Mouse (Mus musculus): ENCODE results near the gene Jak1. TPM values are rescaled to one million over a fixed set of nuclear protein-coding genes. Genes with fewer than 3 reads are reported as not detected.

Gene Jak1
- total RNA-seq (2021): 100 to 1,000 TPM; 125 to 129 TPM
- long read RNA-seq, experiment 1, full-length matches to known transcripts: 61 of 101 reads
- long read RNA-seq, experiment 1, partial matches to known transcripts: 25 of 101 reads
- long read RNA-seq, experiment 1, other reads (novel, unspliced or antisense): 15 of 101 reads
- long read RNA-seq, experiment 2, full-length matches to known transcripts: 43 of 68 reads
- long read RNA-seq, experiment 2, partial matches to known transcripts: 18 of 68 reads
- long read RNA-seq, experiment 2, other reads (novel, unspliced or antisense): 7 of 68 reads

- DNase-seq (ENCODE audit: low spot score in 2 of 2): peak; percentile 96 to 97
Observed at GRCm38 (mm10) chr4:101264741-101265513, at the start of gene Jak1. Gene Jak1 (minus strand): TSS chr4:101265282.

- no peak for DNase-seq (ENCODE audit: low spot score in 2 of 2)
Observed at GRCm38 (mm10) chr4:101312055-101312454, 47.0 kb upstream of the Jak1 start.

- DNase-seq (ENCODE audit: low spot score in 2 of 2): no peak
Observed at GRCm38 (mm10) chr4:101308166-101308565, 43.1 kb upstream of the Jak1 start.

GRCm38 (mm10) chr4:101307286-101307685 lies 42.2 kb upstream of the Jak1 start:
- DNase-seq (ENCODE audit: low spot score in 2 of 2): no peak

- DNase-seq (ENCODE audit: low spot score in 2 of 2): no peak
Observed at GRCm38 (mm10) chr4:101306132-101306915, 41.2 kb upstream of the Jak1 start.

GRCm38 (mm10) chr4:101305126-101305525 lies 40.0 kb upstream of the Jak1 start:
- DNase-seq (ENCODE audit: low spot score in 2 of 2): no peak

- no peak for DNase-seq (ENCODE audit: low spot score in 2 of 2)
Observed at GRCm38 (mm10) chr4:101304114-101304513, 39.0 kb upstream of the Jak1 start.

- no peak for DNase-seq (ENCODE audit: low spot score in 2 of 2)
Observed at GRCm38 (mm10) chr4:101300392-101300910, 35.4 kb upstream of the Jak1 start.

GRCm38 (mm10) chr4:101298311-101298990 lies 33.4 kb upstream of the Jak1 start:
- no peak for DNase-seq (ENCODE audit: low spot score in 2 of 2)

GRCm38 (mm10) chr4:101296836-101297235 lies 31.8 kb upstream of the Jak1 start:
- no peak for DNase-seq (ENCODE audit: low spot score in 2 of 2)

GRCm38 (mm10) chr4:101295788-101296187 lies 30.7 kb upstream of the Jak1 start:
- DNase-seq (ENCODE audit: low spot score in 2 of 2): no peak

- DNase-seq (ENCODE audit: low spot score in 2 of 2): no peak
Observed at GRCm38 (mm10) chr4:101293661-101294060, 28.6 kb upstream of the Jak1 start.

- peak in 1 of 2 experiments; percentile 12 for DNase-seq (ENCODE audit: low spot score in 2 of 2)
Observed at GRCm38 (mm10) chr4:101292736-101293541, 27.9 kb upstream of the Jak1 start.

GRCm38 (mm10) chr4:101292028-101292735 lies 27.1 kb upstream of the Jak1 start:
- DNase-seq (ENCODE audit: low spot score in 2 of 2): peak; percentile 85 to 92

GRCm38 (mm10) chr4:101288292-101288691 lies 23.2 kb upstream of the Jak1 start:
- no peak for DNase-seq (ENCODE audit: low spot score in 2 of 2)

- DNase-seq (ENCODE audit: low spot score in 2 of 2): no peak
Observed at GRCm38 (mm10) chr4:101286562-101286961, 21.5 kb upstream of the Jak1 start.

- no peak for DNase-seq (ENCODE audit: low spot score in 2 of 2)
Observed at GRCm38 (mm10) chr4:101285906-101286432, 20.9 kb upstream of the Jak1 start.

GRCm38 (mm10) chr4:101283938-101284337 lies 18.9 kb upstream of the Jak1 start:
- no peak for DNase-seq (ENCODE audit: low spot score in 2 of 2)

- no peak for DNase-seq (ENCODE audit: low spot score in 2 of 2)
Observed at GRCm38 (mm10) chr4:101282237-101282636, 17.2 kb upstream of the Jak1 start.
